Mouse (Mus musculus) midbrain, postnatal 0 days (tissue): ENCODE measurements around the gene Stra6l. TPM values are rescaled to one million over a fixed set of nuclear protein-coding genes. Genes with fewer than 3 reads are reported as not detected.
A peak's percentile ranks its signal among the peaks of the same experiment; 100 is the strongest.

ENCODE experiments used
- ATAC-seq: fragments of 200-750 bp; cut with Nextera tagmentation; 2 replicates; pipeline ENCODE4 v1.8.0; 2017; ENCODE audit warnings: moderate number of reproducible peaks, mild to moderate bottlenecking, moderate TSS enrichment, moderate library complexity; ENCODE audit not compliant: low FRiP score
- DNase-seq: peaks from one replicate; pipeline ENCODE4 v3.0.0-alpha.2; 2015; ENCODE audit warnings: low spot score
- H3K27ac ChIP-seq: fragments of 300-500 bp; sonication (generic); 2 replicates; pipeline ENCODE4 v1.5.1; 2014; ENCODE audit warnings: low read depth, mild to moderate bottlenecking, low read length, mixed read lengths
- H3K27me3 ChIP-seq: fragments of 300-500 bp; sonication (generic); 2 replicates; pipeline ENCODE4 v1.6.1; 2014; ENCODE audit warnings: low read length, control low read depth, mixed read lengths; ENCODE audit not compliant: insufficient read depth
- H3K36me3 ChIP-seq: fragments of 300-500 bp; sonication (generic); 2 replicates; pipeline ENCODE4 v1.6.1; 2014; ENCODE audit warnings: low read length, control low read depth, mixed read lengths; ENCODE audit not compliant: insufficient read depth
- H3K4me1 ChIP-seq: fragments of 300-500 bp; sonication (generic); 2 replicates; pipeline ENCODE4 v1.6.1; 2014; ENCODE audit warnings: mild to moderate bottlenecking, control low read depth, antibody characterized with exemption, low read length, mixed read lengths; ENCODE audit not compliant: insufficient read depth
- H3K4me2 ChIP-seq: fragments of 300-500 bp; sonication (generic); 2 replicates; pipeline ENCODE4 v1.6.1; 2014; ENCODE audit warnings: low read depth, mild to moderate bottlenecking, low read length, mixed read lengths; ENCODE audit not compliant: poor library complexity, severe bottlenecking
- H3K4me3 ChIP-seq: fragments of 300-500 bp; sonication (generic); 2 replicates; pipeline ENCODE4 v1.5.1; 2014; ENCODE audit warnings: low read depth, mild to moderate bottlenecking, low read length, moderate library complexity
- H3K9ac ChIP-seq: fragments of 300-500 bp; sonication (generic); replicated peaks from 2 replicates; pipeline ENCODE4 v1.6.1; 2014; ENCODE audit warnings: mild to moderate bottlenecking, low read length, moderate library complexity, mixed read lengths; ENCODE audit not compliant: poor library complexity, severe bottlenecking
- H3K9me3 ChIP-seq: fragments of 300-500 bp; sonication (generic); 2 replicates; pipeline ENCODE4 v1.6.1; 2016; ENCODE audit warnings: low read length, control low read depth
- CTCF ChIP-seq: IDR thresholded peaks from 2 replicates; pipeline ENCODE4 v1.5.1; 2016; ENCODE audit warnings: antibody characterized with exemption, mild to moderate bottlenecking
- WGBS: fragments of 180-500 bp; shearing (Covaris S2); extraction: QIAGEN DNeasy Blood & Tissue Kit; methylation state at CpG from one replicate; pipeline ENCODE4 v1.1.7; 2014; 5-methylcytosine and 5-hydroxymethylcytosine counted together
- polyA plus RNA-seq: library from polyadenylated mRNA; unstranded; fragments of >200 nt; fragmentation: Nextera tagmentation; extraction: Ambion mirVana; gene quantifications from 2 replicates; pipeline ENCODE4 v1.2.1, GENCODE M21; 2015
- total RNA-seq: library from RNA; depleted of rRNA; stranded (reverse); fragments of >200 nt; gene quantifications from 2 replicates; pipeline ENCODE4 v1.2.3, GENCODE M21; 2014

Gene Stra6l
- total and polyA plus RNA-seq, 2 experiments from 2014 or later = 0.46 to 0.71 TPM

GRCm38 (mm10) chr4:45822781-45823575 is 25.5 kb upstream of the Stra6l start:
- H3K4me1 ChIP-seq = peaks cover 14% of the 10 kb centered on the region
- TF ChIP-seq CTCF = no peak
- ATAC-seq (0 out of 2 replicates have a peak, but pooled peaks have one; percentile 27), DNase-seq (peak; percentile 70)
- peak overlapping the region; percentile 69; the same call in 1 of the 2 replicates for H3K4me2 ChIP-seq
- H3K36me3 ChIP-seq = no peaks in the 10 kb centered on the region
- 13% methylated on average over 11 of the region's 11 CpGs for WGBS
- no peak overlapping the region for H3K4me3 ChIP-seq
- peak overlapping the region; percentile 72 for H3K27ac ChIP-seq
- H3K27me3 ChIP-seq = peaks cover 6% of the 10 kb centered on the region; the same call in 1 of the 2 replicates
- H3K9ac ChIP-seq = peak overlapping the region; percentile 29; the same call in 1 of the 2 replicates
- H3K9me3 ChIP-seq = no peaks in the 10 kb centered on the region

DNA sequence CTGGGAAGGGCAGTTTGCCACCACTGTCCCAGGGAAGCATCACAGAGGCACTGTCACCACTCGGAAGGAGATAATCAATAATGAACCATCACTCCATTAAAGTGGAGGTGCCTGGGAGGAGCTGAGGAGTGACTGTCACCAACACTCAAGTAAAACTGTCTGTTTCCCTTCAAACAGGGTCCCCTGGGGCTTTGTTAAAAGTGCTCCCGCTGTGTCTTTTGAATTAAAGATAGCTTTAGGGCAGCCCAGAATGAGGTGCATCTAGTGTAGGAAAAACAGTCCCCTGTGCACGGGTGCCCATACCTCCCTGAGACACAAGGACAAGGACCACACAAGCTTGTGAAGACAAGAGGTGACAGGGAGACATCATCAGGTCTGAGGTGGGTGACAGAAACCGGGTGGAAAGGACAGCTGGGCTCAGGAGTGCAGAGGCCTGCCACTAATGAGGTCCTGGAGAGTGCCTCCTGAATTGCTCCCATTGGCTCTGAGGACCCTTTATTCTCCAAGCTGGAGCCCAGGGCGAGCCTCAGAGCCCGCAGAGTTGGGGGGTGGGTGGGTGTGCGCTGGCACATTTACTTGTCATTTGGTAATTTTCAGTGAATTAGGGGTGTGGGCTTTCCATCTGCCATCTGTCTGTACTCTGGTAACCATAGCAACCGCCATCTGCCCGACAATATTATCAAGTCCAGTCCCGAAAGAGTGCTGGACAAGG is 24.3 kb upstream of the Stra6l start:
- Histone ChIP-seq H3K4me2 (peak overlapping the region; percentile 69), H3K4me3 (peak overlapping the region; percentile 55; the same call in 1 of the 2 replicates), H3K36me3 (no peaks in the 10 kb centered on the region), H3K27me3 (peaks cover 6% of the 10 kb centered on the region; the same call in 1 of the 2 replicates), H3K27ac (peak overlapping the region; percentile 72), H3K9me3 (no peaks in the 10 kb centered on the region), H3K9ac (peak overlapping the region; percentile 42; the same call in 1 of the 2 replicates), H3K4me1 (peaks cover 5% of the 10 kb centered on the region; the same call in 1 of the 2 replicates)
- DNase-seq (peak; percentile 85), ATAC-seq (peak; percentile 32)
- WGBS = 6% methylated on average over 10 of the region's 10 CpGs
- no peak for TF ChIP-seq CTCF

GRCm38 (mm10) chr4:45824761-45825556 is 23.5 kb upstream of the Stra6l start:
- peak overlapping the region; percentile 55 for H3K4me3 ChIP-seq
- 18% methylated on average over 14 of the region's 14 CpGs for WGBS
- peak overlapping the region; percentile 69 for H3K4me2 ChIP-seq
- H3K4me1 ChIP-seq = peaks cover 3% of the 10 kb centered on the region; the same call in 1 of the 2 replicates
- H3K27me3 ChIP-seq = peaks cover 6% of the 10 kb centered on the region; the same call in 1 of the 2 replicates
- DNase-seq (no peak), ATAC-seq (no peak)
- H3K36me3 ChIP-seq = no peaks in the 10 kb centered on the region
- H3K9me3 ChIP-seq = no peaks in the 10 kb centered on the region
- H3K27ac ChIP-seq = peak overlapping the region; percentile 72
- no peak for TF ChIP-seq CTCF
- peak overlapping the region; percentile 42; the same call in 1 of the 2 replicates for H3K9ac ChIP-seq

DNA sequence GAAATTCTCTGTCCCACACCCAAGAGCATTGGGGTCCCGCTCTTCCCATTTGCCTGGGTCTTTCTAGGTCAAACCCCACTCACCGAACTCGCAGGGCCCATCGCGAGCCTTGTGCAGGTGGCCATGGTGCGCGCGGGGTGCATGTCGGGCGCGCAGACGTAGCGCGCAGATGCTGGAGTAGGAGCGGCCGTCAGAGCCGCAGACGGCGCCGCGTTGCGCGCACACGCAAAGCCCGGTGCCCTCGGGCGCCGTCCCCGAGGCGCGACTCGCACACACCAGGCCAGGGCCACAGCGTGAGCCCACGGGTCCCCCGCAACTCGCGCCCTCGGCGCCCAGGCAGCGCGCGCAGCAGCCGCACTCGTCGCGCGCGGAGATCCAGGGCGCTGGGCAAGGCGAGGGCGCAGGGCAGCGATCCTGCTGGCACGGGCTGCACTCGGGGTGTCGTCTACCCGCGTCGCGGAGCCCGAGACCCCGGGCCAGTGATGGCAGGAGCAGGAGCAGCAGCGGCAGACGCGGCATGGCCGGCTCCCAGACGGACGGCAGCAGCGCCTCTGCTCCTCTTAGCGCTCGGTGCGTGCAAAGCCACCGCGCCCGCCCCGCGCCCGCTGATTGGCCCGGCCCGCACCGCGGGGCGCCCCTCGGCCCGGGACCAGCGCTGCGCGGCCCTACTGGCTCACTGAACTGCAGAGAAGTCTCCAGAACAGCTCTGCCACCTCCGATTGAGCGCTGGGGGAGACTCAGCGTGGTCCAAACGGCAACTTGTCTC is 22.0 kb upstream of the Stra6l start, which contains the start of gene Igfbpl1:
TSS of gene Igfbpl1 (minus strand) at position 649 of the 766 bp plus-strand sequence.
- no peak; the same call in 1 of the 2 replicates for ATAC-seq
- Histone ChIP-seq H3K4me2 (peak within 1 kb of the TSS; percentile 69), H3K9ac (peak within 1 kb of the TSS; percentile 65), H3K27me3 (peaks cover 6% of the 10 kb centered on the region; the same call in 1 of the 2 replicates), H3K4me3 (peak within 1 kb of the TSS; percentile 55), H3K36me3 (no peaks in the 10 kb centered on the region), H3K4me1 (peaks cover 18% of the 10 kb centered on the region), H3K27ac (peak within 1 kb of the TSS; percentile 74), H3K9me3 (no peaks in the 10 kb centered on the region)
- no peak for TF ChIP-seq CTCF
- peak; percentile 61 for DNase-seq
- whole genome bisulfite sequencing = under 1% methylated on average over 81 of the region's 91 CpGs
